Mouse (Mus musculus): ENCODE data around the gene Jpt1.
"Not testable (repeated sequence)": the region's sequence is repeated elsewhere in the genome, so short reads cannot be mapped to it uniquely, and the experiment has no call there.

Gene Jpt1

DNA sequence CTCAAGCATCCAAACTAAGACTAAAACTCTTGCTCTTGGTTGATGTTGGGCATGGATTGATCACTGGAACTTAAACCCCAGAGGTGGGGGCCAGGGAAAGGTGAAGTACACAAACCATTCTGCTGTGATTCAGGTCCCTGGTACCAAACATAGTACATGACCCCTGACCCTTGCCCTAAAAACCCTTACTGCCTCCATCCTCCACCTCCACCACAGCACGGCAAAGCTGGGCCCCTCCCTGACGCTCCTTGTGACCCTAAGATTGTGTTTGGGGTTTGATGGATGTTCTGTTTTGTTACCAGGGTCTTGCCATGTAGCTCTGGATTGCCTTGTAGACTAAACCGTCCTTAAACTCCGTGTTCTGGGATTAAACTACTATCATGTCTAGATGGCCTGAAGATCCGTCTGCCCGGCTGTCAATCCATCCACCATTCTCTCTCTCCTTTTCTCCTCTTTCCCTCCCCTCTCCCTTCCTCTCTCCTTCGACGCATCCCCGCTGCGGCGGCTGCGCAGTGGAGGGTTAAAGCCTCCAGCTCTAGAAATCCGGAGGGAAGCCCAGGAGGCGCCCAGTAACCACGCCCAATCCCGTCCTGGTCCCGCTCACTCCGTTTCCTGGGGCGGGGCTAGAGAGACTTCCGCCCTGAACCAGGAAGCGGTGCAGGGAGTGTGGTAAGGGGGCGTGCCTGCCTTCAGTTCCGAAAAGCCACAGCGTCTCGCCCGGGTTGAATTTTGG is 39.0 kb downstream of the Jpt1 start, which contains the start of gene Armc7:
Armc7 (plus strand) TSS at position 643 of the 733 bp plus-strand sequence.
- peak; percentile 88 to 92 for DNase-seq (ENCODE audit: low spot score in 2 of 2)

DNA sequence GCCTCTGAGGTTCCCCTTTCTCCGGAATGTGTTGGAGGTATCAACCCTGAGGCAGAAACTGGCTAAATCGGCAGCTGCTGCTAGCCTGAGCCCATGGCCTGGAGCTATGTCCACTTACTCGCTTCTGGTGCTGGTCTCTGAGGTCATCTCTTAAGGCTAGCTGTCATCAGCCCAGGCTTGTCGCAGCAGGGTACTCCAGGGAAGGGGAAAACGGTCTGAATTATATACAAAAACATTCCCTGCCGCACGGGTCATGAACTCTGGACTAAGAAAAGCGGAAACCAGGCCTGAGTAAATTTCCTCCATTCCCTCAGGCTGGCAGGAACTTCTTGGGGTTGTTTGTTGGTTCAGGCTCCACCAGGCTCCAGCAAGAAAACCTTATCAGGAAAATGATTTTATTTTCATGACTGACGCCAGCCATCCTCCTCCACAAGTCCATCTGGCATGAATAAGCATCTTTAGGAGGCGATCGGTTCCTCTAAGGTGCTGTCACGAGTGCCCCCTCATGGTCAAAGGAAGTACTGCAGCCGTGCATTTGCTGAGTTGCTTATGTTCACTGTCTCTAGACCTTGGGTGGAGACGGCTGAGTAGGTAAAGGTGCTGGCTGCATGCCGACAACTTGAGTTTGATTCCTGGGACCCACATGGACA is 40.4 kb downstream of the Jpt1 start:
- DNase-seq (ENCODE audit: low spot score in 2 of 2) = peak; percentile 95 to 96

DNA sequence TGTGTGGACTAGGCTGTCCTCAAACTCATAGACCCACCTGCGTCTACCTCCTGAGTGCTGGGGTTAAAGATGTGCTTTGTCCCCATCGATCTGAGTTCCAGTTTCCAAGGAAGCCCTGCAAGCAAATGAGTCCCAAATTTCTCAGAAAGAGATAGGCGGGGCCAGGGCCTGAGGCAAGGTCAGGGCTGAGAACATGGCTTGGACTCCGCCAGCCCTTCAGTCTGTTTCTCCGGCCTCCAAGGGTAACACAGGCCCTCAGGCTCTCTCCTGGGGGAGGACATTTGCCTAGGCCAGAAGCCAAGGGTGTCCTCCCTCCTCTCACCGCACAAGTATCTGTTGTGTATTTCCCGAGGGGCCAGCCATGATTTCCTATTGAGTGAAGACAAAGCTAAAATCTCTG is 42.0 kb downstream of the Jpt1 start:
- no peak for DNase-seq (ENCODE audit: low spot score in 2 of 2)

DNA sequence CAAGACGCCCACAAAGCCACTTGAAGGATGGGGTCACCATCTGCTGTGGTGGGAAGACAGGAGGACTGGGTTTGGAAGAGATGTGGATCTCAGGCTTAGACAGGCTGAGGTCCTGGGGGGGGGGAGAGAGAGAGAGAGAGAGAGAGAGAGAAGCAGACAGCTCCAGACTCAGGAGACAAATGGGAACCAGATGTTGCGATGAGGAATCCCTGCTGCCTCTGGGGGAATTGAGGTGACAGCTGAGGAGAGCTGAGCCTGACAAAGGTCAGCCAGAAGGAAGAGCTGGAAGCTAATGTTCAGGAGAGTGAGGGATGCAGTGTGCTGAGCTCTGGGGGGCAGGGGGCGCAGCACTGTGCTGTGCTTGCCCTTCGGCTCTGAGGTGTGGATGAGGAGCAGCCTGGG is 47.0 kb downstream of the Jpt1 start:
- no peak for DNase-seq (ENCODE audit: low spot score in 2 of 2)

DNA sequence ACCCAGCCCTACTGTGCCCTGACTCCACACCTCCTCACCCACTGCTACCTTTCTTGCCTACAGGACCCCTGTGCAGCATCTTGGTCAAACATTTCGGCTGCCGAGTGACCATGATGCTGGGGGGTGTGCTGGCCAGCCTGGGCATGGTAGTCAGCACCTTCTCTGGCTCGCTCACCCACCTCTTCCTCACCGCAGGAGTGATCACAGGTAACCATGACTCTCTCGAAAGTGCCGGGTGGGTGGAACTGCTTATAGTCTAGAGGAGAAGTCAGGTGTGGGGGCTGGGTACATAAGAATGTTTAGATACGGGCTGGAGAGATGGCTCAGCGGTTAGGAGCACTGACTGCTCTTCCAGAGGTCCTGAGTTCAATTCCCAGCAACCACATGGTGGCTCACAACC is 49.3 kb downstream of the Jpt1 start:
- no peak for DNase-seq (ENCODE audit: low spot score in 2 of 2)

DNA sequence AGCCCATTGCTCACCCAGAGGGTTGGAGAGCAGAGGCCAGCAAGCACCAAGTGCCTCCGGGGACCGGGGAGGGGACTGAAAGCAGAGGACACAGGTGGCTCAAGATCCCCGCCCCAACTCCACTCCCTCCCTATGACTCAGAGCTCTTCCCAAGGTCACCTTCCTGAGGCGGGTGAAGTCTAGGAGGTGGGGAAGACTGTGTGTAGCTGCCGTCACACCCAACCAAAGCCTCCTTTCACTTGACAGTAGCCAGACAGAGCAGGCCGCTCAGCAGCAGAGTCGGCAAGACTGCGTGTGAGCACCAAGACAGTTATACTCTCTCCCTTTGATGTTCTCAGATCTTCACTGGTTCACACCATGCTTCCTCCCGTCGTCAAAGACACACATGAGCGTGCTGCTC is 50.8 kb downstream of the Jpt1 start:
- no peak for DNase-seq (ENCODE audit: low spot score in 2 of 2)

DNA sequence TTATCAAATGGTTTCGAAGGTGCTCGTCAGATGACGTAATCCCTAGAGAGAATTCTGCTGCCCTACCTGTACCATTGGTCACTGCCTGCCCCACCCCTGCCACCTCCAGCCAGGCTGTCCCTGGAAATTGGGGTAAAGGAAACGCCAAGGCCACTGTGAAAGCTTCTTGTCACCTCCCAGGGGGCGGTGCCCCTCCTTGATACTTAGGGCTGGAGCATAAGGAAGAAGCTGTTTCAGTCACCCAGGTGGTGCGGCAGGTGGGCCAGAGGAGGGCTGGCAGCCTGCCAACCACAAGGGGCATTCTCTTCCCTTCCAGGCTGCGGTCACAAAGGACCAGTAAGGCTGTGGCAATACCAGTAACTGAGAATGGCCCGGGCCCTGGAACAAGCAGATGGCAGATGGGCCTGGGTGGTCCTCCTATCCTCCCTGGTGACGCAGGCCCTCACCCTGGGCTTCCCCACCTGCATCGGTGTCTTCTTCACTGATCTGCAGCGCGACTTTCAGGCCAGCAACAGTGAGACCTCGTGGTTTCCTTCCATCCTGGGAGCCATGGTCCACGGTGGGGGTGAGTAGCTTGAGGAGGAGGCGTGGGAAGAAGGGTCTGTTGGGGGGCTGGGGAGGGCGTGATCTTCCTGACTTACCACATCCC is 51.8 kb downstream of the Jpt1 start, which contains the start of gene Slc16a5:
Slc16a5 (plus strand) TSS at position 232 of the 649 bp plus-strand sequence.
- no peak for DNase-seq (ENCODE audit: low spot score in 2 of 2)

DNA sequence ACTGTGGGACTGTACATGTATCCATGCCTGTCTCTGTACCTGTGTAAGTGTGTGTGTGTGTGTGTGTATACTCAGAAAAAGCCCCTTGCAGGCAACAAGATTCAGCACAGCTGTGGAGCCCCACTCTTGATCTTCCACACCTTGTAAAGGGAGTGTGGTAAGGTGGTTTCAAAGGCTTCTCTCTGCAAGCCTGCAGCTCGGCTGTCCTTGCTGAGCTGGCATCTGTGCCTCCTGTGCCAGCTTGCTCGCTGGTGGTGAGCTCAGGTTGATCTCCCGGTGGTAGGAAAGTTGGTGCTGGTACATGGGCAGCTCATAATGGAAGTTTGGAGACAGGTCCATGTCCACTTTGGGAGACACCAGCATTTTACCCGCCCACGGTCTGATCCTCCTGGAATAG is 52.3 kb downstream of the Jpt1 start:
- no peak for DNase-seq (ENCODE audit: low spot score in 2 of 2)

DNA sequence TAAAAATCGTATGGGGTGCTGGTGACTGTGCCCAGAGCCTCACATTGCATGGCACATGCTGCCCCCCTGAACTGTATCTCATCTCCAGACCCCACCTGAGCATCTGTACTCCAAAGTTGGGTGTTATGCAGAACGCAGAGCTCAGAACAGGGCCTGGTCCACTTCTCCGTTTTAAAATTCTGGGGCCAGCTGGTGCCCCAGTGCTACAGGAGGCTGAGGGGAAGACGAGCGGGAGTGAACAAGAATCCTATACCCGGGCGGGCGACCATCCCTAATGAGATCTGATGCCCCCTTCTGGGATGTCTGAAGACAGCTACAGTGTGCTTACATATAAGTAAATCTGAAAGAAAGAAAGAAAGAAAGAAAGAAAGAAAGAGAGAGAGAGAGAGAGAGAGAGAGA is 53.2 kb downstream of the Jpt1 start:
- DNase-seq (ENCODE audit: low spot score in 2 of 2) = no peak

DNA sequence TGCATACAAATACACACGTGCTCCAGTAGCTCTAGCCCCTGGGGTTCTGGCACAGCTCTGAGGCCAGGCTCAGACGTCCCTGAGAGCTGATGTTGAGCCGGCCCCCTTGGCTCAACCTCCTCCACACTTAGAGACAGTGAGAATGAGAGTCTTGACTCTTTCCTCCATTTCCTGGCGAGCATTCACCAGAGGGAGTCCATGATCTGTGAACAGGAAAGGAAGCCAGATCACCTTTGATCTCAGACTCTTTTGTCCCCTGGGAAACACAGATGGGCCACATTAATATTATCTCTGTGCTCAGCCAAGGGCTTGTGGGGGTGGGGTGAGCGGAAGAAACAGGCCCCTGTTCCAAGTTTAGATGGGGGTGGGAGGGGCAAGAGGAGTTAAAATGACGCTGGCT is 56.8 kb downstream of the Jpt1 start:
- DNase-seq (ENCODE audit: low spot score in 2 of 2) = no peak

DNA sequence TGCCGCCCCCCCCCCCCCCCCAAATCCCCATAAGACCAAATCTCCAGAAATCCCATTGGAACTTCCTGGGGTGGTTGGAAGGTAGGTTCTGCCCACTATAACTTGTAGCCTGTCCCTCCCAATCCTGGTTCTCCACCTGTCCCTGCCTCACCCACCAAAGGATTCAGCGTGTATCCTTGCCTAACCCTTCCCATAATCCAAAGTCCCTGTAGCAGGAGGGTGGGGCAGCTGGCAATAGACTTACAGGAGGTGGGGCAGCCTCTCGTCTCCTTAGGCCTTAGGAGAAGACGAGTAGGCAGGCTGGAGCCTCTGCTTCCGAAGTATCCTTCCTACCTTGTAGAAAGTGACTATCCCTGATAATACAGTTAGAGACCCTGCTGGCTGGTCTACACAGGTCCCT is 58.0 kb downstream of the Jpt1 start:
- DNase-seq (ENCODE audit: low spot score in 2 of 2) = no peak

DNA sequence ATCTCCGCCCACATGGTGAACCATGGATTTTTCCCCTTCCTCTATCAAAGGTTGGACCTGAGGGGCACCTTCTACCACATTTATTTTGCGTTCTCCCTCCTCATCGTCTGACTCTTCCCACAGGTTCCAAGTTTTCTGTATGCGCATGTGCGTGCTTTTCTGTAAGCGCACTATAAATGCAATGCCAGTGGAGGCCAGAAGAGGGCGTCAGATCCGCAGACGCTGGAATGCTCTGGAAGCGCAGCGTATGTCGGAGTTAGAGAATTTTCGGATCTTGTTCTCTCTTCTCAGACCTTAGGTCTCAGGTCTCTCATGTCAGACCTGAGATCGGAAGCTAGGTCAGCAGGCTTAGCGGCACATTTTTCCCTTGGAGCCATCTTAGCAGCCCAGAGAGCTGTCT is 58.6 kb downstream of the Jpt1 start:
- no peak for DNase-seq (ENCODE audit: low spot score in 2 of 2)

DNA sequence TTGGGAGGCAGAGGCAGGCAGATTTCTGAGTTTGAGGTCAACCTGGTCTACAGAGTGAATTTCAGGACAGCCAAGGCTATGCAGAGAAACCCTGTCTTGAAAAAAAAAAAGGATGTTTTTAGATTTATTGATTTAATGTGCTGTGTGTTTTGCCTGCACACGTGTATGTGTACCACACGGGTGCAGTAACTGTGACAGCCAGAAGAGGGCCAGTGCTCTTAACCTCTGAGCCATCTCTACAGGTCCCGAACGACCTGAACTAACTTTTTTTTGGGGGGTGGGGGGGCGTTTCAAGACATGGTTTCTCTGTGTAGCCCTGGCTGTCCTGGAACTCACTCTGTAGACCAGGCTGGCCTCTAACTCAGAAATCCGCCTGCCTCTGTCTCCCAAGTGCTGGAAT is 59.4 kb downstream of the Jpt1 start:
- DNase-seq (ENCODE audit: low spot score in 2 of 2) = not testable (repeated sequence)

DNA sequence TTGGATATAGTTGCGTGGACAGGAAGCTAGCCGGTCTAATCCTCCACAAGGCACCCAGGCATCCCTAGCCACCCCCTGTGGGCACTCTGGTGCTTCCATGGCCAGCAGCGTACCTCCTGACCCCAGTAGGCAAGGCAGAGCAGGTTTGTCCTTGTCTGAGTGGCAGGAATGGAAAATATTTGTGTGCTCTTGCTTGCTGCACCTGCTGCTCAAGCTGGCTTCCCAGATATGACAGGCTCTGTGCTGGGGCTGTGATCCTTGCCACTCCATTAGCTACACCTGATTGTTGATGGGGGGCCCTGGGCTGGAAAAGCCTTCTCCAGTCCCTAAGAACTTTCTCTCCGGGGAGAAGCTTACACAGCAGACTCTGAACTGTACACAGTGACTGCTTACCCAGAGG is 60.9 kb downstream of the Jpt1 start:
- DNase-seq (ENCODE audit: low spot score in 2 of 2) = no peak

DNA sequence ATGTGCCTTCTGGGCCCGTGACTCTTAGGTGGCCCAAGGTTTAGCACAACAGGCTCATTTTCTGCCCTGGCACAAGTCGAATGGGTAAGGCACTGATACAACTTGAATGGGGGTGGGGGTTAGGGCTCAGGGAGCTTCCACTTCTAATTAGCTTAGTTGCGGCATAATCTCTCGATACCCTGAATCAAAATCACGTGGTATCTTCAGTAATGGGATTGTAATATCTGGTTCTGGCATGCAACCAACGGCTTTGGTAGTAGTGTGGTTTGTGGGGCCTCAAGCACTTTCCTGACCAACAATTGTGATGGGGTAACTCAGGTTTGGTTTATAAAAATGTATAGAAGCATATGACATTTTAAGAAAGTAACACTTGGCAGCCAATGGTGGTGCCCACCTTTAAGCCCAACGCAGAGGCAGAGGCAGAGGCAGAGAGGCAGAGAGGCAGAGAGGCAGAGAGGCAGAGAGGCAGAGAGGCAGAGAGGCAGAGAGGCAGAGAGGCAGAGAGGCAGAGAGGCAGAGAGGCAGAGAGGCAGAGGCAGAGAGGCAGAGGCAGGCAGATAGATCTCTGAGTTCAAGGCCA is 61.8 kb downstream of the Jpt1 start:
- no peak for DNase-seq (ENCODE audit: low spot score in 2 of 2)

DNA sequence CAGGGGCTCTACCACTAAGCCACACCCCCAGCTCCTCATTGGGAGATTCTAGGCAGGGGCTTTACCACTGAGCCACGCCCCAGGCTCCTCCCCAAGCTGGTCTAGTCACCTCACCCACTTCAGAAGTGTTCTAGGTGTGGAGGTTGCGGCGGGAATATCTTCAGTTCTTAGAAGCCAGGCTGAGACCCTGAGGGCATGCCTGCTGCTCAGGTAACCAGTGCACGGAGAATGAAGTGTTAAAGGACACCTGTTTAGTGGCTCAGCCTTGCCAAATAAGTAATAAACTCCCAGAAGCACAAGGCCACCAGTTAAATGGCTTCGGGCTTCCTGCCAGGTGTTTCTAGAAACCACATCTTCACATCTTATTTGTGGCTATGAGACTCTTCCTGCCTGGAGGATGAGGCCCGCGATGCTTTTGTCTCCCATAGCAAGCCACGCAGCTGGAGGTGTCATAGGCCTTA is 62.4 kb downstream of the Jpt1 start:
- no peak for DNase-seq (ENCODE audit: low spot score in 2 of 2)

DNA sequence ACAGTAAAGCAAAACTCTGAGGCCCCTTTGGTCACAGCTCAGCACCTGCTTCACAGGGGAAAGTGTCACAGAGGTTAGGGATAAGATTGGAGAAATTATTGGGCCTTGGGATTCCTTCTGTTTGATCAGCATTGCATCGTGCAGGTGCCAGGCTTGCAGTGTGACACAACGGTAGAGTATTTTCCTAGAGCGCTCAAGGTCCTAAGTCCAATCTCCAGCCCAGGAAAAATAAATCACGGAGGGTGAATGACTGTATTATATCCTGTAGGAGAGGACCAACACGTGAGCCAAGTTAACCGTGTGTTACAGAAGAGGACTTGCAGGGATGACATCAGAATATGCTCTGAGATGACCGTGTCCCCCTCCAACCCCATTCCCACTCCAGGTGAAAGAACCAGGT is 64.0 kb downstream of the Jpt1 start:
- DNase-seq (ENCODE audit: low spot score in 2 of 2) = no peak

DNA sequence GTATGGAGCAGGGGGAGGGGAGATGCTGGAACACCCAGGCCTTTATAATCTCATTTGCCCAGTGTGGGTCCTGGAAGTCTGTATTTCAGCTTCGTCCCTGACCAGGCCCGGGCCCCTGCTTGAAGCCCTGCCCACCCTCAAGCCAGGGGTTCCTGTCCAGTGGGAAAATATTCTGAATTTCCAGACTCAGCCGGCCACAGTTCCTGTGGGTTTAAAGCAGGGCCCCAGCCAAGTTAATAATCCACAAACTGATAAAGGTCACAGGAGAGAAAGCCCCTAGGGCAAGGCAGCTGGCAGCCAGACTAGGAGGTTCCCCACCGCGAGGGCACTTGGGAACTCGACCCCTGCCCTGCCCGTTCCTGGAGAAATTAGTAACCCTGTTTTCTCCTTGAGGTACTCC is 65.2 kb downstream of the Jpt1 start:
- DNase-seq (ENCODE audit: low spot score in 2 of 2) = no peak

DNA sequence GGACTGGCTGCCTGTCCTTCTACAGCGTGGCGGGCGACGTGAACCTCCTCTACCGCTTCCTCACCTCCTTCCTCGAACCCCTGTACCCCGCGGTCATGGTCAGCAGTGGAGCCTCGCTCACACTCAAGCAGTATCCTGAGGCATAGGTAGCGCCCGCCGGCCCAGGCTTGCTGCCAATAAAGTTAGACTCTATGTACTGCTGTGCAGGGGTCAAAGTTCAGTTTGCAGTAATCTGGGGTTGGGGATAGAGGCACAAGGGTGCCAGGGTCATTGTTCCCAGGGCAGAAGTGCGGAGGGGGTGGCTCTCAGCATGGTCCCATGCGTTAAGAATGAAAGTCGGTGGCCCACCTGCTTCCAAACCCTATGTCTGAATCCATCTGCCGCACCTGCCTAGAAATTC is 66.1 kb downstream of the Jpt1 start:
- no peak for DNase-seq (ENCODE audit: low spot score in 2 of 2)
